Mouse (Mus musculus) spleen, postnatal 10 days (tissue): ENCODE data around the gene Cd300lf.

Source experiments
- DNase-seq, 2 experiments: peaks; one replicate each; pipeline ENCODE4 v3.0.0; 2021 to 2022; ENCODE audit warnings: low spot score in 2 of 2

Gene Cd300lf

GRCm38 (mm10) chr11:115106638-115107037 lies 27.2 kb downstream of the Cd300lf start:
- DNase-seq = no peak

DNA sequence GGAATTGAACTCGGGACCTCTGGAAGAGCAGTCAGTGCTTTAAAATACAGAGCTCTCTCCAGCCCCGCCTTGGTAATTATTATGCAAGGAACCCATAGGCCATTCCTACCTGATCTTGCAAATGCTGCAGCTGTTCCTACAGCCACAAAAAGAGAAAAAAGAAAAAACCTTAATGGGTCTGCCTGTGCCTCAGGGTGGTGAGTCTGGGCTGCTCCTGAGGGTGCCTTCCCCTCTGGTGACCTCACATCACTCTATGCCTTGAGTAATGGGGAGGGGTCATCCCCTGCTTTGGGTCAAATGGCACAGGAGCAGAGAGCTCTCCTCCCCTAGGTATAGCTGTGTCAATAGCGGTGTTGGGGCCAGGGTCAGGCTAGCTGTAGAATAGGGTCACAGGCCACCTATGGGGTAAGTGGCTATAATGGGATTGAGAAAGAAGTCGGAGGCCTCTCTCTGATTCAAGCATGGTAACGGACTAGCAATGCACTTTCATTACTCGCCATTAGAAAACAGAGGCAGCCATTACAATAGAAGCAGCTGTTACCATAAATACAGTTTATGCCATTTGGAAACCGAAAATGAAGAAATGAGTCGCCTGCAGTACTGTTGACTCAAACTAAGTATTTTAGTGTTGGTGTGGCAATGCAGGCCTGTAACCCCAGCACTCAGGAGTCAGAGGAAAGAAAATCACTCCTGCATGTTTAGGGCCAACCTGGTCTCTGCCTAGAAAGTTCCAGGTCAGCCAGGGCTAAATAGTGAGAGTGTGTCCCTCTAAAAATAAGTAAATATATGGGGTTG lies 28.8 kb downstream of the Cd300lf start:
- no peak for DNase-seq

- no peak for DNase-seq
Observed at GRCm38 (mm10) chr11:115103470-115104413, 30.1 kb downstream of the Cd300lf start.

DNA sequence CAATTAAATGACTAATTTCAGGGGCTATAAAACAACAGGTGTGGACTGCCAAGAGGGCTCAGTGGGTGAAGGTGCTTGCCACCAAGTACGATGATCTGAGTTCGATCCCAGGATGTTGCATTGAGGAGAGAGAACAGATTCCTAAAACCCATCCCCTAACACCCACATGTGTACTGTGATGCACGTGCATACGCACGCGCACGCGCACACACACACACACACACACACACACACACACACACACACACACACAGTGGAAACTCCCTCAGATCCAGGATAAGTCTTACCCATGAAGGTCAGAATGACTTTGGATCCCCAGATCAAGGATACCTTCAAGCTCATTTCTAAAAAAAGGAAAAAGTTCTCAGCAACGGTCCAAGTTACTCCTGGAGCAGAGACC lies 31.7 kb downstream of the Cd300lf start:
- no peak for DNase-seq

GRCm38 (mm10) chr11:115101615-115102051 lies 32.2 kb downstream of the Cd300lf start:
- no peak for DNase-seq

- no peak for DNase-seq
Observed at GRCm38 (mm10) chr11:115100741-115101140, 33.1 kb downstream of the Cd300lf start.

DNA sequence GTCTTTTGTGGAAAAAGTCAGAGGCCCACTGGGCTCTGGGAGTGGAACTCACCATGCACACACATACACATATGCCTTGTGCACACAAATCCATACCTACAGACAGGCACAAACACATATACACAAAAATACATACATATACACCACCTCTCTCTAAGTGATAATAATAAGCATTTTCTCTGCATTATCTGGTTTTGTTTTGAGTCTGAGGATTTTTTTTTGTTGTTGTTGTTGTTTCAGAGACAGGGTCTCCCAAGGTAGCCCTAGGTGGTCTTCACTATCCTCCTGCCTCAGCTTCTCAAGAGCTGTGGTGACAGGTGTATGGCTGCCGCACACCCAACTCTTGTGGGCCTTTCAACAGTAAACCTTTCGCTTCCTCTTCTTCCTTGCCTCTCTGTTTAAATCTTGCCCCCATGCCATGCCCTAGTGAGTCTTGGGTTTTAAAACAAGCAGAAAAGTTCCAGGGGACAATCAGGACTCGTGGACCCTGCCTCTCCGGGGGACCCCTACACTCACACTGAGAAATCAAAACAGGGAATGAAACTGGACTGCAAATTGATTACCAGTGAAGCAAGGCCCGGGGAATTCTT lies 33.7 kb downstream of the Cd300lf start:
- no peak for DNase-seq

GRCm38 (mm10) chr11:115099241-115099840 lies 34.5 kb downstream of the Cd300lf start:
- no peak for DNase-seq

DNA sequence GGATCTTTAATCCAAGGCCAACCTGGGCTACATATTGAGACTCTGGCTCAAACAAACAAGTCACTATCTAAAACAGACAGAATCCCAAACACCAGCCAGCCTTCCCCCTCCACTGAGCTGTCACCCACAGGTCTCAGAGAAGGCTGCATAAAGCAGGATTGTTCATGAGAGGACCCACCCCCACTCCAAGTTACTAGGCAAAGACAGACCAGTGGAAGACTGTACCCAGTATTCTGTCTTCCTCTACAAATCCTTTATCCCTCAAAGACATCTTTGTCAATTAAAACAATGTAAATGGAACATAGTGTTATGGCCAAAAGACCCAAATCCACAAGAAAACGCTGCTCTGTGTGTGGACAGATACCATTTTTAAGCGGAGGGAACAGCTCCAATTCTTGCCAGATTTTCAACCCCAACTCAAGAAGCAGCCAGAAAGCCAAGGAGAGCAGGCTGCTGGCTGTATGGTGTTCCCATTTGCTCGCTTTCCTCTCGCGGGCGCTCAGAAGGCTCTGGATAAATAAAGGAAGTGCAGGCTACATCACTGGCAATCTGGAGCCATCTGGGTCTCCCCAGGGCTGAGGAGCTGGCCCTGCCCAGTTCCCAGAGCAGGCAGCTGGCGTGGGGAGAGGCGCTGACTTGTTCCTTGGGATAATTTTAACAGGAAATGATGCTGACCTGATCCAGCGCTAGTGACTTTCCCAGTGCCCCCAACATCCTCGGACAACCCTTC lies 35.4 kb downstream of the Cd300lf start:
- no peak for DNase-seq

GRCm38 (mm10) chr11:115092140-115092539 lies 41.7 kb downstream of the Cd300lf start:
- DNase-seq = no peak

DNA sequence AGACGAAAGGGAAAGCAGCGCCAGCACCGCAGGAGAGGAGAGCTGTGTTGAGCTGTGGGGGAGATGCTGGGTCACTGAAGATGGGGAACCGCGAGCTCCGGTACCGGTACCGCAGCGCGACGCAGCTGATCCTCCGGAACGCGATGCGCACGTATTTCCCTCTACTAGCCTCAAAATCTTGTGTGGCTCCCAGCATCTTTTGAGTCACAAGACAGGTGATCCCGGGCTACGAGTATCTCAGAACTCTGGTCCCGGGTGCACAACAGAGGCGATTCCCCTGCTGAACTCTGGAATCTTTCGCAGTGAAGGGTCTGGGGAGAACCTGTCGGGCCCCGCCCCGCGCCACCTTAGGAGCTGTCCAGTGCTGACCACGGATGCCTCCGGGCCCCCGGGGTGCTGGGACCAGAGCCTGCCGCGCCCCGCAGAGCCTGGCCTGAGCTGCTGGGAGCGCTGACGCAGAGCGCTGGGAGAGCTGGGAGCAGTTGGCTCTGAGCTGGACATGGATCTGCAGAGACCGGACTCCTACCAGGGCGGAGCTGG lies 42.4 kb downstream of the Cd300lf start, which contains the start of gene Rab37:
Gene Rab37, plus strand, starts transcription at position 70 of the 540 bp plus-strand sequence.
- peak in 1 of 2 experiments; percentile 39 for DNase-seq

- no peak for DNase-seq
Observed at GRCm38 (mm10) chr11:115089853-115090252, 43.9 kb downstream of the Cd300lf start.

DNA sequence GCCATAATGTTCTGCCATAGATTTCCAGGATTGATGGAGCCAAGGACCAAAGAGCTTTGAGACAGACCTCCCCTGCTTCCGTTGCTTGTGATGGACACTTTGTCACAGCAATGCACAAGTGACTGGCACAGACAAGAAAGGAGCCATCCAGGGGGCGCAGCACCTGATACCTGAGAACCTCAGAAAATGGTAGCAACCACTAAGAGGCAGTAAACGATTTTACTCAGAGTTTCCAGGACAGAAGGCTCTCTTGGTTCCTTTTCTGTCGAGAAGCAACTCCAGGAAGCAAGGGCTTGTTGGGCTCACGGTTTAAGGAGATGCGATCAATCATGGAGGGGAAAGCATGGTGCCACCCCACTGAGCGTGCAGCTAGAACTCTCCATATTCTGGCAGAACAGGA lies 47.6 kb downstream of the Cd300lf start:
- no peak for DNase-seq

GRCm38 (mm10) chr11:115085064-115085463 lies 48.7 kb downstream of the Cd300lf start:
- DNase-seq = no peak

DNA sequence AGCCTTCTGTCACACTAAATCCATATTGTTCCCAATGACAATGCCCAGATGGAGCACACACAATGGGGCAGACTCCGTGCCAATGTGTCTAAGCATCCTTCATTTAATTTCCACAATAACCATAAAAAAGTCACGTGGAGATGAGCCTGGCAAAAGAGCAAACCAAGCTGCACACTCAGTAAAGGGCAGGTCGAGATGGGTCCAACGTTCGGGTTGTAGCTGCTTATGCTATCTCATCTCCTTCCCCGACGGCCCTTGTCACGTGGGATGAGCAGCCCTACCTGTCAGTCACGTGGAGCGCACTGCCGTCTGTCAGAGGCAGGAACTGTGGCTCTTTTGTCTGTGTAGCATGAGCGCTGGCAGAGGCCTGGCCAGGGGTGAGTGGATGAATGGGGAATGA lies 49.2 kb downstream of the Cd300lf start:
- DNase-seq = no peak

- DNase-seq = peak; percentile 54 to 78
Observed at GRCm38 (mm10) chr11:115083376-115084139, 50.2 kb downstream of the Cd300lf start.

DNA sequence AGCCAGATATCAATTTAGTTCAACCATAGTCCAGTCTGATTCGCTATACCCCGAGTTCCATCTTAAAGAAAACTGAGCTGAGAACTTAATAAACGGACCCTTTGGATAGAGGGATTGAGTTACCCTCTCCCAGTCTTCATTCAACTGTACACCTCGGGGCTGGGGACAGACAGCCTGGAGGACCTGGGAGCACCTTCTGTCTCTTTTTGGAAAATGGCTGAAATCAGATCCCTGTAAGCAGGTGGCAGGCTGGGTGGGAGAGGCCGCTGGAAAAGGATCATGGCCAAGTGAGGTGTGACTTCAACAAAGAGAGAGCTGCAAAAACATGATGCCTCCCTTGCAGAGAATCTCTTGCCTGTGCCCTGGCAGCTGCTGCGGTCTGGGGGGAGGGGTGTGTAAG lies 51.6 kb downstream of the Cd300lf start:
- DNase-seq = no peak

- no peak for DNase-seq
Observed at GRCm38 (mm10) chr11:115081373-115081772, 52.4 kb downstream of the Cd300lf start.

GRCm38 (mm10) chr11:115080886-115081285 lies 52.9 kb downstream of the Cd300lf start:
- peak; percentile 21 to 46 for DNase-seq

DNA sequence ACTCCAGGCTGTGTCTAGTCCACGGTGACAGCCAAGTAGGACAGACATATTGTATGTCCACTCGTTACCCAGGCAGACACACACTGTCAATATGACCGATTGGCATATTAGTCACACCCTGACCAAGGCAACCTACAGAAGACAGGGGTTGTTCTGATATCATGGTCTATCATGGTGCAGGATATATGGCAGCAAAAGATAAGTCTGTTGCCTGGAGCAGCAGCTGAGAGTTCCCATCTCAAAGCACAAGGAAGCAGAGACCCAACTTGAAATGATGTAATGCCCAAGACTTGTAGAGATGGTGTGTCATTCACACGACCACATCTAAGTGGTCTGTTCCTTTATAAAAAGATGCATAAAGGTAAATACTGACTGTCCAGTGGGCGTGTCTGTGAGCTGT lies 55.1 kb downstream of the Cd300lf start:
- DNase-seq = no peak
